Mouse (Mus musculus) naive thymus-derived CD4-positive, alpha-beta T cell, adult 5 months (primary cell): ENCODE measurements around the gene Psmd2. TPM values are rescaled to one million over a fixed set of nuclear protein-coding genes. Genes with fewer than 3 reads are reported as not detected.

Experiments used
- polyA plus RNA-seq: library from polyadenylated mRNA; unstranded; fragments of 100-300 nt; shearing (Covaris generic); gene quantifications from one replicate; pipeline ENCODE4 v1.2.1, GENCODE M21; 2017

Psmd2 gene
- polyA plus RNA-seq, result 175 TPM

DNA sequence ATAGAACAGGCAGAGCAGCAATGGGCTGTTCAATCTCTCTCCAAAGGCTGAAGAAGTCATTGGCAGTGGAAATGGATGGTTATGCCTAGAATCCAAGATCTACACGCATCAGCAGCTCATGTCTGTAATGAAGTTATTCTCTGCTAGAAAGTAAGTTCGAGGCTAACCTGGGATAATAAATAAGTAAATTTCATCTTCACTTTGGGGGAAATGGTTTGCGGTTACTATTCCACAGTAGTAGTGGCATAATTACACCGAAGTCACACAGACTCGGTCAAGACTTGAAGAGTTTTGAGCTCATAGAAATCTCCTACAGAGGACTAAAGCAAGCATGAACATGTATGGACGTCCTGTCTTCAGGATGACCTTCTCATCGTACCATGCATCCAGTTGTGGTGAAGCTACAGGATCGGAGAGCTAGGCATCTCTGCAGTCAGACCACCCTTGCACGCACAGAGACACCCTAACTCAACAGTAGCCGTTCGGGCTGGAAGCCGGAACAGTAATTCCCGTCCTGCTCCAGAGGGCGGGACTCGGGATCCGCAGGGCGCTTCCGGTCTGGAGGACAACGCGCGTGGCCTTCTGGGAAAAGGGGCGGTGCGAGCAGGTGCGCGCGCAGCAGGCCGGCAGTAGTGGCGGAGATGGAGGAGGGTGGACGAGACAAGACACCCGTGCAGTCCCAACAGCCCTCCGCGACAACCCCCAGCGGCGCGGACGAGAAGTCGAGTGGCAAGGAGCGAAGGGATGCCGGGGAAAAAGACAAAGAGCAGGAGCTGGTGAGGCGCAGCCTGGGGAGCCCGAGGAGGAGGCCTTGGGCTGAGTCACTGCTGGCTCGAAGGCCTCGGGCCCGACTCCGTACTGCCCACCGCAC is at the start of gene Psmd2:
Gene Psmd2 (plus strand): TSS at position 577 of the 871 bp plus-strand sequence.

GRCm38 (mm10) chr16:20611357-20612227 is 39.9 kb upstream of the Psmd2 start, which contains the start of the genes Eef1akmt4, Gm49333 and Alg3:
Gene Eef1akmt4 (plus strand): TSS chr16:20611593.
Gene Gm49333 (plus strand): TSS chr16:20611610.
Gene Alg3 (minus strand): TSS chr16:20611735.

GRCm38 (mm10) chr16:20621191-20621990 is 30.1 kb upstream of the Psmd2 start, which contains the start of gene Camk2n2:
Gene Camk2n2 (minus strand): TSS chr16:20621287.

GRCm38 (mm10) chr16:20629731-20630634 is 21.5 kb upstream of the Psmd2 start, which contains the start of gene Ece2:
Gene Ece2 (plus strand): TSS chr16:20629828.

GRCm38 (mm10) chr16:20668013-20668412 is 16.6 kb downstream of the Psmd2 start, which contains the start of gene Eif4g1:
Gene Eif4g1 (plus strand): TSS chr16:20668313.

GRCm38 (mm10) chr16:20693111-20693701 is 41.8 kb downstream of the Psmd2 start, which contains the start of gene Fam131a:
Gene Fam131a (plus strand): TSS chr16:20693241.

Other genes starting within 250 kb of the Psmd2 start
- gene Abcc5, start 225.3 kb upstream of the Psmd2 start, polyA plus RNA-seq, result 45.2 TPM
- 76.2 TPM for gene Eif2b5, start 152.8 kb upstream of the Psmd2 start, polyA plus RNA-seq
- 22.0 TPM for gene Dvl3, start 134.7 kb upstream of the Psmd2 start, polyA plus RNA-seq
- gene Ap2m1, start 116.2 kb upstream of the Psmd2 start, polyA plus RNA-seq, result 394 TPM
- gene Abcf3, start 103.1 kb upstream of the Psmd2 start, polyA plus RNA-seq, result 84.1 TPM
- 0.16 TPM for gene Vwa5b2, start 62.2 kb upstream of the Psmd2 start, polyA plus RNA-seq
- 9.8 TPM for gene Eef1akmt4, start 40.1 kb upstream of the Psmd2 start, polyA plus RNA-seq
- gene Gm49333, start 40.0 kb upstream of the Psmd2 start, polyA plus RNA-seq, result not detected
- gene Alg3, start 39.9 kb upstream of the Psmd2 start, polyA plus RNA-seq, result 16.6 TPM
- not detected for gene Camk2n2, start 30.4 kb upstream of the Psmd2 start, polyA plus RNA-seq
- gene Ece2, start 21.8 kb upstream of the Psmd2 start, polyA plus RNA-seq, result not detected
- gene Eif4g1, start 16.7 kb downstream of the Psmd2 start, polyA plus RNA-seq, result 147 TPM
- 1.2 TPM for gene Fam131a, start 41.6 kb downstream of the Psmd2 start, polyA plus RNA-seq
- gene Polr2h, start 66.0 kb downstream of the Psmd2 start, polyA plus RNA-seq, result 50.7 TPM
- 4.6 TPM for gene Clcn2, start 66.1 kb downstream of the Psmd2 start, polyA plus RNA-seq
- not detected for gene Chrd, start 81.5 kb downstream of the Psmd2 start, polyA plus RNA-seq
- not detected for gene Thpo, start 82.9 kb downstream of the Psmd2 start, polyA plus RNA-seq